Mouse (Mus musculus) bone marrow macrophage, adult 2 months (primary cell): ENCODE measurements at regions not wholly inside any gene's neighbourhood (a gene's known extent, or its start where the extent isn't known, plus 50 kb on each side); places are given as distances from the start of the nearest gene placed in this dataset.

Experiments used
- H3K27ac ChIP-seq: 2 replicates; pipeline ENCODE4 v1.5.1; 2012; ENCODE audit warnings: low read depth, low read length; ENCODE audit not compliant: insufficient read depth
- H3K4me1 ChIP-seq: 2 replicates; pipeline ENCODE4 v1.6.1; 2012; ENCODE audit warnings: low read length; ENCODE audit not compliant: control insufficient read depth, insufficient read depth
- H3K4me3 ChIP-seq: 2 replicates; pipeline ENCODE4 v1.5.1; 2012; ENCODE audit warnings: mild to moderate bottlenecking, low read length, moderate library complexity; ENCODE audit not compliant: insufficient read depth
- CTCF ChIP-seq: IDR thresholded peaks from 2 replicates; pipeline ENCODE4 v1.5.1; 2012; ENCODE audit warnings: low read depth, mild to moderate bottlenecking, low read length, moderate library complexity
- POLR2A ChIP-seq: IDR thresholded peaks from 2 replicates; pipeline ENCODE4 v1.6.1; 2012; ENCODE audit warnings: mild to moderate bottlenecking, low read depth, low read length, borderline replicate concordance

- Histone ChIP-seq H3K4me3 (no peak overlapping the region), H3K4me1 (peaks cover 5% of the 10 kb centered on the region), H3K27ac (no peak overlapping the region)
- TF ChIP-seq CTCF (no peak), POLR2A (no peak)
Measured at GRCm38 (mm10) chr6:58752496-58752895, 78.8 kb upstream of the Herc3 start.

- TF ChIP-seq CTCF (no peak), POLR2A (no peak)
- Histone ChIP-seq H3K27ac (no peak overlapping the region), H3K4me1 (peaks cover 5% of the 10 kb centered on the region), H3K4me3 (no peak overlapping the region)
Measured at GRCm38 (mm10) chr6:58756309-58757015, 74.8 kb upstream of the Herc3 start.

GRCm38 (mm10) chr6:58757339-58757738 lies 73.9 kb upstream of the Herc3 start:
- Histone ChIP-seq H3K27ac (no peak overlapping the region), H3K4me3 (no peak overlapping the region), H3K4me1 (peaks cover 5% of the 10 kb centered on the region)
- no peak for TF ChIP-seq POLR2A
- no peak for TF ChIP-seq CTCF

- H3K4me1 ChIP-seq: no peaks in the 10 kb centered on the region
- no peak overlapping the region for H3K27ac ChIP-seq
- TF ChIP-seq CTCF (0 out of 2 replicates have a peak, but pooled peaks have one; percentile 13), POLR2A (no peak)
- H3K4me3 ChIP-seq: no peak overlapping the region
Measured at GRCm38 (mm10) chr6:58770654-58771218, 60.5 kb upstream of the Herc3 start.

GRCm38 (mm10) chr6:58772014-58772413 lies 59.3 kb upstream of the Herc3 start:
- no peak for TF ChIP-seq CTCF
- TF ChIP-seq POLR2A: no peak
- Histone ChIP-seq H3K27ac (no peak overlapping the region), H3K4me1 (no peaks in the 10 kb centered on the region), H3K4me3 (no peak overlapping the region)
